Mouse (Mus musculus) CD4-positive, CD25-positive, alpha-beta regulatory T cell, adult 2 months (primary cell): ENCODE data around the gene Ppp1r9a.

ENCODE experiments used
- DNase-seq: peaks from one replicate; pipeline ENCODE4 v3.0.0-alpha.2; 2012; ENCODE audit warnings: low read depth, low spot score

The Ppp1r9a gene

DNA sequence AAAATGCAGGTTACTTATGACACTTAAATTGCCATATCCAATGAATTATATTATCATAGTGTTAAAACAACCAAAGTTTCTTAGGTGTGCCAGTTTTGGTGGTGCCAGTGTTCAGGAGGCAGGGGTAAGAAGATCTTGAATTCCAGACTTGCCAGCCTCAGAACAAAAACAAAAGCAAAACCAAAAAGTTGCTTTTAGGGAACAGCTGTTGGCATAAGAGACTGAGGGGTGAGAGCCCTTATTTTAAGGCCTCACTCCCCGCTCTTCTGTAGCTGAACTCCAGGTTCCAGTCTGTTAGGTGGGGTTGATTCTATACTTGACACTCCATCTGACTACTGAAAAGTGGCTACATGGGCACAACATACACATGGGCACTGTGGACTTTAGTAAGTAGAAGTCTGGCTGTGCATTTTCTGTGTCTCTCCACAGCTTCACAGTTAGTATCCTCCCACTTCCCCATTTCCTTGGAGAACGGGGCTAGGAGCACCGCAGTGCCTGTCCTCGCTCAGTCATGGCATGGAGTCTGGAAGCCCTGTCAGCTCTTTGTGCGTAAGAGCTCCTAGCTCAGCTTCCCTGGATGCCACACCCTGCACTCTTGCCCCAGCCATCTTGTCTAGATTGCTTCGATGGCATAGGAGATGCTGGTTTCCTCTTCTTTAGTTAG, 103.7 kb downstream of the Ppp1r9a start:
- DNase-seq: no peak

DNA sequence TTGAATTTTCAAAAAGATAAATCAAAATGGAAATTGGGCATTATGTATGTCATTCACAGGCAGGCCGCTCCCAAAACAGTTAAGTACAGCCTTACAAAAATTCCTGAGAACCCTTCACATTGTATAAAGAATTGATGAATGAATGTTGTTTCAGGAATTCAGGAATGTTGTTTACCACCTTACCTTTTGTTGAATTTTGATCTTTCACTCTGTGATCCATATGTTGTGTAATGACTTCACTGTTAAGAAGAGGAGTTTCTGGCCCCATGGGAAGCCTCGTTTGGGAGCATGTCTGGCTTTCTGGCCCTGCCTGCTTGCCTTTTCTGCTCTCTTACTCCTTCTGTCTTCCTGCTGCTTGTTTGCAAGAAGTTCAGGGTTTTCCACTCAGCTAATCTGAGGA, 105.4 kb downstream of the Ppp1r9a start:
- no peak for DNase-seq

DNA sequence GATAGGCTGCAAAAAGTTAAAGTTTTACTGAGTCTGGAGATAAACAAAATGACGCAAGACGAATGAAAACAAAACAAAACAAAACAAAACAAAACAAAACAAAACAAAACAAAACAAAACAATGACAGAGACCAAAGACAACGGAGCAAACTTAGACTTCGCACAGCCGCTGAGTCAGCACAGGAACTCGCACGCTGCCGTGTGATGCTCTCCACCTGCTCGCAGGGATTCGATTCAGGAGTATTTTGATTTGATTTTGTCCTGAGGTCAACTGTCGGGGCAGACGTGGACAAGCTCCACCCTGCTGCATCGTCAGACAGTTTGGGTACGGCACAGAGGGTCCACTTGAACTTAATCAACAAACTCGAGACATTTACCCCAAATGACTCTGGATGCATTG, 105.9 kb downstream of the Ppp1r9a start:
- DNase-seq: no peak

DNA sequence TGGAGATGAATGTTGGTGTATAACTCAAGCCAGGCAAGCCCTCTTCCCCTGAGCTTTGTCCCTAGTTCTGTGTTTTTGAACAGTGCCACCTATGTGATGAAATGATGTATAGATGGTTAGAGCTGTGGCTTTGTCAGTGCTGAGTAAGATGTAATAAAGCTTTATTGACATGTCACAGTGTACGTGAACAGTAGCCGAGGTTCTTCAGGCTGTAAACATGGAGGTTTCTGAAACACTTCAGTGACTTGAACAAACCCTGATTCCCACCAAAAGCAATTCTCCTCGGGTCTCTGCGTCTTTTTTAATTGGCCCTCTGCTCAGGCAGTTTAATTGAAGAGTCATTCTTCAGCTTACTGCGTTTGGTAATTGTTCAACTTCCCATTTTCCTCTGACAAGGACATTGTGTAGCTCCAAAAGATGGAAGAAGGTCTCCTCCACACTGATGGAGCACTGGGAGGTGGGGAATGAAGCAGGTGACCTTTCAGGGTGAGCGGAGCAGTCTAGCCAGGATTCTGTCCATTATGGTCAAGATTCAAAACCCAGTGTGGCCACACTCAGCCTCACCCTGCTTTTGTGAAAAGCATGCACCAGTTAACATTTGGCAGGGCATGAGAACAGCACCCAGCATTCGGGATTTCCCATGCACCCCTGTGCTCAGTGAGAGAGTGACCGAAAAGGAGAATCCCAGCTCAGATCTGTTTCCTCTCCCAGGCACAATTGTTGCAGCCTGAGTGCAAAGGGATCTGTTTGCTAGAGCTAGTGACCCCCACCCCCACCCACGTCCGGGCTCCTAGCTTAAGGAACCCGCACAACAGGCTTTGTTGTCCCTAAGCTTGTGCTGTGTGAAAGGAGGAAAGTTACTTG, 108.1 kb downstream of the Ppp1r9a start:
- no peak for DNase-seq

DNA sequence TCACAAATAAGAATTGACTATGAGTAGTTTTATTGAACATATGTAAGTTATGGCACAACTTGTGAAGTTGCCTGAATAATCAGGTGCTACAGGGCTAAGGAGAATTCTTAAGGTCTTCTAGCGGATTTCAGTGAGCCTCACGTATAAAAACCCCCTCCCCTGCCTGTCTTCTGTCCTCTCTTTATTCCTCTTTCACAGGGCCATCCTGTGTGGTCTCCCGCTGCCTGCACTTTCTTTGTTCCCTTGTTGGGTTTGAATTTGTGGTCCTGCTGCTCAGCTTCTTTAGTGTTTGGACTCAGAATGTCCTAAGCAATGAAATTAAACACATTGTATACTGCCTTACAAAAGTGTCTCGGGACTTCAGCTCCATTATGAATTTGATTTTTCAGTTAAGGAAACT, 110.1 kb downstream of the Ppp1r9a start:
- no peak for DNase-seq

DNA sequence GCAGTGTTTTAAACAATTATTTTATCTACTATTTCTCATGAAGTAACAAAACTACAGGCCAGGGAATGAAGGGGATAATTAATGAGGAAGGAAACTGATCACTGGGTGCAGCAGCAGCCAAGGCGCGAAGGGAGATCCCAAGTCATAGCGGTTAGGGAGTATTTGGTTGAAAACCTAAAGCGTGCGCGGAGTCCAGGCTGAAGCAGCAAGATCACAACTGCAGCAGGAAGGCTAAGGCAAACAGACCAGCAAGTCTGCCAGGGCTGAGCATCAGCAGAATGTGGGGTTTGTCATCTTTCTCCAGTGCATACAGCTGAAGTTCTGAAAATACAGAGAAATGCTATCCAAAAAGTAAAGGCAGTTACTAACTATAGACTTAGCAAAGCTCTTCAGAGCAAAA, 111.8 kb downstream of the Ppp1r9a start:
- no peak for DNase-seq

DNA sequence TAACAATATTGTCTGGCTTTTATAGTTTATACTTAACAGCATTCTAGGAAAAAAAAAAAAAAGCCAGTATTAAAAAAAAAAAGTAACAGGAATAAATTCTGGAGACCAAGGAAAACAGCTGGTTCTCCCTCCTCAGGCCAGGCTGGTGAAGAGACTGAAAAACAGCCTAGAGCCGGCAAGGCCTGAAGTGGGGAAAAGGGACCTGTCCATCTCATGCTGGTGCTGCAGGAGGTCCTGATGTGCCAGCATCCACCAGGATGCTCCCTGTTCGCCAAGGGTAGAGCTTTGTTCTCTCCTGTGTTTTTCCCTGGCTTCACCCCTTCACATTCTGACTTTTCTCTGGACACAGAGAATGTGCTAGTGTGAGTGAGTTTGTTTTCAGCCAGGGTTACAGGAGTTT, 112.5 kb downstream of the Ppp1r9a start:
- no peak for DNase-seq

DNA sequence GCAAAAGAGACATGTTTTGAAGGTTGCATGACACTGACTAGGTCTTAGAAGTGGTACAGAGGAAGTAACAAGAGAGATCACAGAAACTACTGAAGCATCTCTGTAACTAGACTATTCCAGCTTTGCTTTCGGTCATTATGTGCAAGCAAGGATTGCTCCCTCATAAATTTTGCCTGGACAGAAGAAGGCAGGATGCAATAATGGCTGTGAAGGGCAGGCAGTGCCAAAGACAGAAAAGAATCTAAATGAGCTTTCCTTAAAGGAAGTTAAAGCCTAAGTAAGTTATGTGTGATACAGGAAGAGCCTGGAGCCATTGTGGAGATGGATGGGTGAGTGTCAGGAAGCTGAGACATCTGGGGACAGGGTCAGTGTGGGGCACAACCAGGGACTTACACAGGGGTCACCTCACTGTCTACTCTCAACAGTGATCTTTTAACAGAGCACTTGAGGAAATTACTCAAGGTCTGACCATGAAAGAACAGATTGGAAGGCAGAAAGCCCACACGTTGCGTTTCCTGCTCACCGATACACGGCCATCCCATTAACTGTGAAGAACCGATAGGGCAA, 115.3 kb downstream of the Ppp1r9a start:
- DNase-seq: no peak

DNA sequence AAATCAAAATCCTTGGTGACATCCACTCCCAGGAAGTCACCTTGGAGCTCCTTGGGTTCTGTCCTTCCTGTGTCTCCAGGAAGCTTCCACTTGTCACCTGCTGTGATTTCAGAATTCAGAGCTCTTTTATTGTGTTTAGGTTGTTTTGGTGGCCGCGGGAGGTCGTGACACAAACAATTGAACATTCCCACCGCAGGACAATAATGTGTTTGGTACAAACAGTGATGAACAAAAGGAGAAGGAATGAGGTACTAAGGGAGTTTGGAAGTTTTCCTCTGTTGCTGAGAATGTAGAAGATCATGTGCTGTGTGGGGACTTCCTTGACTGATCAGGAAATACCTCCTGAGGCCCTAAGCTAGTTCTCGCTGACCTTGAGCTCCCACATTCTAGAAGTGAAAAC, 116.5 kb downstream of the Ppp1r9a start:
- no peak for DNase-seq

DNA sequence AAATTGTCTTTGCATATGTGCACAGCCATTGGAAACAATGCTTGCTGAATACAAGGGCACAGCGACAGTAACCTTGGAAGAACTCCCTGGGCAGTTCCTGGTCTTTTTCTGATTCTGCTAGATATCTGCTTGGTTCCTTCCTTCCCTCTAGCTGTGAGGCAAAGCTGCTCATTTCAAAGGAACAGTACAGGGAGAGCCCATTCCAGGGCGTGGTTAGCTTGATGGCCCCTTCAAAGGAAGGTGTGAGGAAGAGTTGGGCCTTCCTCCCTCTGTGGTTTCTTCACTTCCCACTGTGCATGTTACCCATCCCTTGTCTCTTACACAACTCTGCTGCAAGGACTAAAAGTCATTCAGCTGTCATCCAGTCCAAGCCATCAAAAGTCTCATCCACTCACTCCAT, 117.3 kb downstream of the Ppp1r9a start:
- no peak for DNase-seq

DNA sequence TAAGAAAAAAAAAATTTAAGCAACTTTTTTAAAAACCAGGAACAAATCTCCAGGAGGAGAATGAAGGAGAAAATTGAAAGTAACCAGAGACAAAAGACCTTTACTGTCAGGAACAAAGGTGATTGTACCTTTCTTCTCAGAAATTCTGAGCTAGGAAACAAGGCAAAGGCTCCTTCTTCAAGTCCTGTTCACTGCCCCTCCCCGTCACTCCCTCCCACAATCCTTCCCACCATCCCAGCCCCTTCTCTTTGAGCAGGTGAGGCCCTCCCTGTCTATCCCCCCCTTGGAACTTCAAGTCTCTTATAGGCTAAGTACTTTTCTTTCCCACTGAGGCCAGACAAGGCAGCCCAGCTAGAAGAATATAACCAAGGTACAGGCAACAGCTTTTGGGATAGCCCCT, 117.8 kb downstream of the Ppp1r9a start:
- DNase-seq: no peak

DNA sequence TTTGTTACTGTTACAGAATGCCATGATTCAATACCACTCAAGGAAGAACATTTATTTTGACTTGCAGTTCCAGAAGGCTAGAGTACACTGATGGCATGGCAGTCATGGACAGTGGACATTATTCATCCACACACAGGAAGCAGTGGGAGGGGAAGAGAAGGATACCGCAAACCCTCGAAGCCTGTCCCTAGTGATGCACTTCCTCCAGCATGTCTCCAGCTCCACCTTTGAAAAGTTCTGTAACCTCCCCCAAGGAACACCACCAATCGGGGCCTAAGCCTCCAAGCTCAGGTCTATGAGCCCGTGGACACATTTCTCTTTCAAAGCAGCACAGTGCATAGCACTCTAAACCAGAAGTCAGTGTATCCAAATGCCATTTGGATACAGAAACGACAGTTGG, 120.0 kb downstream of the Ppp1r9a start:
- DNase-seq: no peak

DNA sequence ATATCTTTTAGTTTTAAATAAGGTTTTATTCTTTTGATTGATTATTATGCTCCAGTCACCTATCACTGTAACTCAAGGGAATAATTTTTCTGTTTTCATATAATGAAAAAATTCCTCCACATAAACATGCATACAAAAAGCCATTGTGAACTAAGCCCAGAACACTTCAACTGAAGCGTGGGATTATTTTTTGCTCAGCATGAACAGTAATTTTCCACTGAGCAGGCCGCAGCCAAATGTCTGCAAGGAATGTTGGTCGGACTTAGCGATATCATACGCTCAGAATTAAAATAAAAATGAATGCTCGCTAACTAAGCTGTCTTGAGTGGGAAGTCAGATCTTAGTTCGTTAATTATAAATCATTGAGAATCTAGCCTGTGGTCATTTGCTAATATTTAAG, 122.2 kb downstream of the Ppp1r9a start:
- no peak for DNase-seq

DNA sequence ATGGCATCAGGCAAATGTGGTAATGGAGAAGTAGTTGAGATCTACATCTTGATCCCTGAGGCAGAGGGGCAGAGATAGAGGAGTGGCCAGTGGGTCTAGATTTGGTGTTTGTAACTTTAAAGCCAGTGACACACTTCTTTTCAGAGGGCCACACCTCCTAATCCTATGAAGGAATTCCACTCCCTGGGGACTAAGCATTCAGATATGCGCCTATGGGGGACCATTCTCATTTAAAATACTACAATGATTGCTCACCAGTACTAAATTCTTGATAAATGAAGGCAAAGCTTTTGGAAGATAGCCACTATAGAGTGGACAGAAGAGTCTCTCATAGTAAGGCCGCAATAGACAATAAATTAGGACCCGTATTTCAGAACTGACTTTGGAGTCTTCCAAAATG, 124.1 kb downstream of the Ppp1r9a start:
- no peak for DNase-seq

DNA sequence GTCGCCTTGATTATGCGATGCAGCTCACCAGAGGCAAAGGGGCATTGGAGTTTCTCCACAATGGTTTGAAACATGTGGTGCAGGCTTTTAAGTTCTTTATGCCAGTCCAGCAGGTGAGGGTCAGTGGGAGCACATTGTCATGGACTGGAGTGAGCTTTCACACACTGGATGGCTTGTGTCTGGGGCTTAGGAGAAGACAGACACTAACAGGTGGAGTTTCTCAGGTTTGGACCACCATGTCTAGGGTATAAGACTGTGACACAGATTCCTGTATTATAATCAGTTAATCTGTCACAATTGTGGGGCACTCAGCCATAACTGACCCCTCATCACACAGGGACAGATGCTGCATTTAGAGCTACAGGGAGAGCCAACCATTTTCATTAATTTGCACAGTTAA, 124.5 kb downstream of the Ppp1r9a start:
- no peak for DNase-seq

DNA sequence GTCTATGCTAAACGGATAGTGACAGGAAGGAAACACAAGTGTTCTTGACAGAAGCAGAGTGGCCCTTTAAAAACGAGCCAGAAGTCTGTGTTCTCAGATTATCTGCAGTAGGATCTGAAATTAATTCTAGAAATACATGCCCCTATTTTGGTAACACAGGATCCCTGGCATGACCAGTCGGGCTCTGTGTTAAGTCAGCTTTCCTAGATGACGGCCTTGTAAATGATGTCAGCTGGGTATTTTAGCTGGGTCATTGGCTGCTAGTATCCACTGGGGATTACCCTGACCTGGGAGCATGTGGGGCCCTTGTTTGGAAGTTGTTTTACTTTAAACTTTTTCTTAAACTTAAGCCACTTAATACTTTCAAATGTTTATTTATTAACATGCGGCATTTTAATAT, 125.1 kb downstream of the Ppp1r9a start:
- no peak for DNase-seq

DNA sequence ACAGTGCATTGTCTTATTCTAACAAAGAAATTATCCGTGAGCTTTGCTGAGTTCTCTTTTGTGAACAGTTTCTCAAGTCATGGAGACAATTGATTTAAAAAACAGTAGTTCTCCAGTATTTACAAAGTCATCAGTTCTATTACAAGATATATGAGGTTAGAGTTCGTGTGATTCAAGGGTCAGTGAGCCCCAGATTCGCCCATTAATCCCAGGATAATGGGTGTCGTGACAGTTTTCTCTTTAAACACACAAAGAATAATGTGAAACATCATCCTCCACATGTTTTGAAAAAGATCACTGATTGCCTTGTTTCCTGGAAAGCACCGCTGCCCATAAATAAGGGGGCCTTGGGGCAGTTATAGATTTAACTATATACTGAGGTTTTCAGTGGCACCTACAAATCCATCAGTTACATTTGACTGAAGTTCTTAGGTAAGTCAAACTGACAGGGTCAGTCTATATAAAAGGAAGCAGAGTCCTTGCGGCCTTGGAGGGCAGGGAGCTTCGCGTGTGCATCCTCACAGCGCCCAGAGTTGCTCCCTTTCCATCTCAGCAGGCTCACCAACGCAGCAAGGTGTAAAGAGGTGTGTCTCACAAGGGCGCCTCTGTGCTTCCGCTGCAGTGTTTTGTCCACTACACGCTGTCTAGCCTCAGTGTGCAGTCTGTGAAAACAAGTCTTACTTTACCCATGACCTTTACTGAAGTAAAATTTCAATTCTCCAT, 126.6 kb downstream of the Ppp1r9a start:
- DNase-seq: no peak

DNA sequence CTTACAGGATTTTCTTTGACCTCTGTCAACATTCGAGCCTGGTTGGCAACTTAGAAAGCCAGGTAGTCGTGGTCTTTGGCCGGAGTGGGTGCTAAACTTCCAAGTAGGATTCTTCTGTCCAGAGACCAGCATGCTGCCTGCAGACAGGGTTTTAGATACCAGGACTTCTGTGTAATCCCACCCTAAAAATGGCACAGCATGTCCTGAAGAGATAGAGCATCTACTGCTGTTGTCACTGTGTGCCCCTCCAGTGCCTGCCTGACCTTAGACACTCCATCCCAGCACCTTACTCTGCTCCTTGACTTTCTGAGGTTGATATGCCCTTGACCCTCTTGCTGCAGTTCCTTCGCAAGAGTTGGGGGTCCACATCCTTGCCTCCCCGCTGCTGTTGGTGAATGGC, 127.2 kb downstream of the Ppp1r9a start:
- DNase-seq: no peak

DNA sequence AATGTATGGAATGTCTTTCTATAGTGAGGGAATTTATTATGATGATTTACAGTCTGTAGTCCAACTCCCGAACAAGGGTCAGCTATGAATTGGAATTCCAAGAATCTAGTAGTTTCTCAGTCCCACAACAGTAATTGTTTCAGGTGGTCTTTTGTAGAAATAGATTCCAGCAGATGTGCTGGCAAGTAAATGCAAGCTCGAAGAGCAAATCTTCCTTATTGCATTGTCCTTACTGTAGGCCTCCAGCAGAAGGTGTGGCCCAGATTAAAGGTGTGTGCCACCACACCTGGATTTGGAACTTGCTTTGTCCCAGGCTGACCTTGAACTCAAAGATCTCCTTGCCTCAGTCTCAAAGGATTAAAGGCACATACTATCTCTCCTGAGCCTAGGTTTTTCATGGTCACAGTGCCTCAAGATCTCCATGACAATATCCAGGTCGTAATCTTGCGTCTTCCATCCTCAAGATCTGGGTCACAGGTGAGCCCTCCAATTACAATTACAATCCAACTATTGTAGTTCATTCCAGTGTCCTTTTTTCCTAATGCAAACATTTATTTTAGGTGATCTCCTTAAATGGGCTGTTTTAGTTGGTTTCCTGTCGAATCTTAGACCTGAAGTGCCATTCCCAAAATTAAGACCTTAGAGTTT, 130.4 kb downstream of the Ppp1r9a start:
- no peak for DNase-seq

DNA sequence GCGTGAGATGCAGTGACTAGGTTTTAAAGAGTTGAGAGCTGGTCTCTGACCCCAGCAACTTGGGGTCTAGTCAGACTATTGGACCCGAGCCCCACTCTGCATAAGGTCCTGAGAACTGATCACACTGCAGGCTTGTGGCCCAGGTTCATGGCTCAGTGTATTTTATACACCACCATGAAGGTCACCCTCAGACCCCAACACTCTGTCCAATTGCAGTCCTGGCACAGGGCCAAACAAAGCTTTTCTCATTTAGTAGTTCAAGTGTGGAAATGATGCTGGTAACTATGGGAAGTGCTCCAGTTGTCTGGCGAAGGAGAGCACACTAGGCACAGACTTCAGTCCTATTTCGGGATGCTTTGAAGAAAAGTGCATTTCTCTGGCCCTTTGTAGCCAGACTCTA, 134.5 kb downstream of the Ppp1r9a start:
- no peak for DNase-seq

DNA sequence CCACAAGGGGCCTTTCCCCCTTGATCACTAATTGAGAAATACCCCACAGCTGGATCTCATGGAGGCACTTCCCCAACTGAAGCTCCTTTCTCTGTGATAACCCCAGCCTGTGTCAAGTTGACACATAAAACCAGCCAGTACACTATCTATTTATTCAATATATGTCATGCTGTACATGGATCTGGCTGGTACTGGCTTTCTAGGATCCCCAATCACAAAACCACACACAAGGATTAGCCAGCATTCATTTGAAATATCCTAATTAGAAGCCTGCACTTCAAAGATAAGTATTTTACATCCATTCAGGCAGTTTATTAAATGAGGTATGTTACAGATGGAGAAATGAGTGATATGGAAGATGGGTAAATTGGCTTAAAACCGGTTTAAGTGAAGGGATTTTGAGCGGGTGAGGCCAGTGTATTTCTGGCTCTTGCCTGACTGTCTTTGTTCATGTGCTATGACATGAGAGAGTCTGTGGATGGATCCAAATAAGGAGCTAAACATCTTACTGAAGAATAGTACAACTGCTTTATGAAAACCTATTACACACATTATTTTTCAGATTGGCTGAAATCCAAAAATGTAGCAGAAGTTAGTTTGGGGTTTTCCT, 135.5 kb downstream of the Ppp1r9a start:
- DNase-seq: no peak
